Mouse (Mus musculus): ENCODE measurements around the gene Cmtm3. TPM values are rescaled to one million over a fixed set of nuclear protein-coding genes. Genes with fewer than 3 reads are reported as not detected.

Cmtm3 gene
- polyA plus RNA-seq, 1 experiment from 2014 or later = 32.3 TPM

DNA sequence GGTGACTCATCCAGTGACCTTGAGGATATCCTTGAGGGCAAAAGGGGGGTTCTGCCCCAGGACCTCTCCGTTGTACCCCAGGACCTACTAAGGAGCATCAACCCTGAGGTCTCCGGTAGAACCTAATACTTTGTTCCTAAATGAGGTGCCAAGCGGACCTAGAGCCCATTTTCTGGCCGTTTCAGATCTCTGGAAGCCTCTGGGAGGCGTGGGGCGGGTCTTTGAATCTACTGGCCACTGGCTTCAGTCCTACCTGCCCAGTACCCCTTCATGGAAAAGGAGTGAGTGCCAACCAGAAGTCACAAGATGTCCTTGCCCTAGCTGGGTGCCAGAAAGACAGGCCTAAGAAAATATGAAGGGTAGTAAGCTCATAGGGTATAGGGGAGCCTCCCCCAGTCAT, 2.5 kb downstream of the Cmtm3 start:
- DNase-seq (ENCODE audit: low spot score) = no peak

- DNase-seq (ENCODE audit: low spot score) = no peak
Measured at GRCm38 (mm10) chr8:104342426-104342825, 3.2 kb downstream of the Cmtm3 start.

GRCm38 (mm10) chr8:104343957-104344356, 4.7 kb downstream of the Cmtm3 start:
- DNase-seq (ENCODE audit: low spot score) = peak; percentile 82

GRCm38 (mm10) chr8:104344622-104345021, 5.4 kb downstream of the Cmtm3 start:
- DNase-seq (ENCODE audit: low spot score) = no peak

GRCm38 (mm10) chr8:104346706-104347105, 7.5 kb downstream of the Cmtm3 start:
- no peak for DNase-seq (ENCODE audit: low spot score)

DNA sequence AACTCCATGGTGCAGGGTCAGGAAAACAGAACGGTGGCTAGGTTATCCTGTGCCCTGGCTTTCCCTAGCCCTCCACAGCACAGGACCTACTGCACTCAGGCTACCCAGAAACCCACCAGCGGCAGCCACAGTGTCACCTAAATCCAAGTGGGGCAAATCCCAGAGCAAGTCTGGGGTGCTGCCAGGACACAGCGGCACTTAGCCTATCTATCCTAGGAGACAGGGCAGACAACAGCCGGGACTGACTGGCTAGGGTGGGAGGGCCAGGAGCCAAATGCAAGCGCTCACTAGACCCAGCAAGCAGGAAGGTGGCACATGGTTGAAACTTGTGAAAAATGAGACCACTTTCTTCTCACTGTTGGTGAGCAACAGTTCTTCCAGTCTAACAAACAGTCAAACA, 9.8 kb downstream of the Cmtm3 start:
- no peak for DNase-seq (ENCODE audit: low spot score)

GRCm38 (mm10) chr8:104350047-104350446, 10.8 kb downstream of the Cmtm3 start:
- no peak for DNase-seq (ENCODE audit: low spot score)

GRCm38 (mm10) chr8:104353186-104353585, 14.0 kb downstream of the Cmtm3 start:
- DNase-seq (ENCODE audit: low spot score) = no peak

DNA sequence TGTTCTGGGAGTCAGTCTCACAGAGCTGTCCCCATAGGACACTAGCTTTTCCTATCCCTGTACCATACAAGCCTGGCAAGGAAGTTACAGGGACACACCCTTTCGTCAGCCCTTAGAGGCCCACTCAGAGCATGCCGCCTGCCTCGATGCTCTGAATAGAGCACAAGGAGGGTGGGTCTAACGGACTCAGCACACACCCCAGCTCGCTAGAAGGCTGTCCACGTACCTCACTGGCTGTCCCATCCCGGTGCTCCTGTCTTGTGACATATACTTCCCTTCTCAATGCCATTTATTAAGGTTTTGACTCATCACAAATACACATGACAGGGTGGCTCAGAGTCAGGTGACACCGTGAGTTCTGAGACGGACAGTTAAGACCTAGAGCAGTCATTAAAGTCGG, 15.3 kb downstream of the Cmtm3 start:
- no peak for DNase-seq (ENCODE audit: low spot score)

GRCm38 (mm10) chr8:104358637-104359036, 19.4 kb downstream of the Cmtm3 start:
- DNase-seq (ENCODE audit: low spot score) = no peak

- DNase-seq (ENCODE audit: low spot score) = no peak
Measured at GRCm38 (mm10) chr8:104359778-104360456, 20.7 kb downstream of the Cmtm3 start.

DNA sequence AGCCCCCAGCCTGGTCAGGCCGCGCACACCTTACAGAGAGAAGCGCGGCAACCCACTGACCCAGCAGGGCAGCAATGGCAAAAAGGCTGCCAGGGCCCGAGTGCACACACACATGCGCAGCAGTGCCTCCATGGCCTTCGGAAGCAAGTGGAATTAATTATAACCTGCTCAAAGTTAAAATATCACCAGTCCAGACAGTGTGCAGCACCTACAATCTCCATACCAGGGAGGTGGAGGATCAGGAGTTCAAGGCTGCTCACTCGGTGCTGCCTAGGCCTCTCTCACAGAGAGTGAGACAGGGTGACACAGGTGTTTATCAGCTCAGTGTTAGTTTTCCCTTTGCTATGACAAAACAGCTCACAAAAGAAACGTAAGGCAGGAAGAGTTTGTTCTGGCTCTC, 26.5 kb downstream of the Cmtm3 start:
- no peak for DNase-seq (ENCODE audit: low spot score)

DNA sequence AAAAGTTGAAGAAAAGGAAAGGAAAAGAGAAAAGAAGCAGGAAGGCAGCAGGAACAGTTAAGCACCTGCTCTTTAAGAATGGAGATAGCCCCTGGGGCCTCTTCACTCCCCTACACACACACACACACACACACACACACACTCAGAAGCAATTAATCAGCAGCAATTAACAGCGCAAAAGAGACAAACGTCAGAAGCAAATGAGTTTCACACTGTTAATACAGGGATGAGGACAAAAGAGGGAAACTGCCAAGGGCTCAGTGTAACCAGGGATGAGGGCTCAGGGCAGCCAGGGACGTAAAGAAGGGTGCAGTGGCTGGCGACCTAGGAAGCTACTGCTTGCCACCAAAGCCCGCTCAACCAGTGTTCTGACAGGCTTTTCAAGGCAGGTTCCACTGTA, 28.2 kb downstream of the Cmtm3 start:
- DNase-seq (ENCODE audit: low spot score) = no peak

DNA sequence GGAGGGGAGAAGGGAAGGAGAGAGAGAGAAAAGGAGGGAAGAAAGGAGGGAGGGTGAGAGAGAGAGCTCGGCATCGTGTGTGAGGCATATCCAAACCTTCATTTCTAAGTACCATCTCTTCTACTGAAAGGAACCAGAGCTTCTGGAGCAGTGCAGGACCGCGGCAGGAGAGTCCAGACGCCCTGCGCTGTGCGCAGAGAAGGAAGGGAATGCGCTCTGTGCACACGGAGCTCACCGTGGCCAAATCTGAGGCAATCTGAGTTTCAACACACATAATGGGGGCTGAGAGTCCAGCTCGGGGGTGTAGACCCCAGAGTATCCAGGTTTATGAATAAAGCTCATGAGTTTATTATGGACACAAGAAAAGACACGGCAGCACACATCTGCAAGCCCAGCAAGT, 30.4 kb downstream of the Cmtm3 start:
- DNase-seq (ENCODE audit: low spot score) = no peak

DNA sequence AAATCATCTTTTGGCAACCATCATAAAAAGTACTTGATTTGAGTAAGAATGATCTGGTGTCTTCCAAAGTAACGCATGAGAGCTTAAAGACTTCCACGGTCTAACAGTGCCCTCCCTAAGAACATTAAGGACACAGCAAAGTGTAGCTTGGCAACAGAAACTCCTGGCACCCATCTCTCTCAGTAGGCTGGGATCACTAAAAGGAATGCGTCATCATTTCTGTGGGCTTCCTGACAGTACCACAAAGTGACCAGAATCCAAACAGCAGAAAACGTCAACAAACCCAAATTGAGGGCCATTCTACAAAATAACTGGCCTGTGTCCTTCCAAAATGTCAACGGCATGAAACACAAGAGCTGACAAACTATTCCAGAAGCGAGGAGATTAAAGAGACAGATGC, 30.9 kb downstream of the Cmtm3 start:
- DNase-seq (ENCODE audit: low spot score) = no peak

DNA sequence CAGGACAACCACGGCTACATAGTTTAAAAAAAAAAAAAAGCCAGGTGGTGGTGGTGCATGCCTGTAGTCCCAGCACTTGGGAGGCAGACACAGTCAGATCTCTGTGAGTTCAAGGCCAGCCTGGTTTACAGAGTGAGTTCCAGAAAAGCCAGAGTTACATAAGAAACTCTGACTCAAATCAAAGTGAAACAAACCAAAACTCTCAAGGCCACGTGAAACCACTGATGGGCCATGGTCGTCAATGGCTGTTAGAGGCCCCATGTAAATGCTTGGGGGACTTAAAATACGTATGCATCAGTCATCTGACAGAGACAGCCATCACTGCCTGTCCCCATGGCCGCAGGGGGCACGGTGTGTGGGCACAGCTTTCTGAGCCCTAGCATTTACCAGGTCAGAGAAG, 31.9 kb downstream of the Cmtm3 start:
- DNase-seq (ENCODE audit: low spot score) = no peak

DNA sequence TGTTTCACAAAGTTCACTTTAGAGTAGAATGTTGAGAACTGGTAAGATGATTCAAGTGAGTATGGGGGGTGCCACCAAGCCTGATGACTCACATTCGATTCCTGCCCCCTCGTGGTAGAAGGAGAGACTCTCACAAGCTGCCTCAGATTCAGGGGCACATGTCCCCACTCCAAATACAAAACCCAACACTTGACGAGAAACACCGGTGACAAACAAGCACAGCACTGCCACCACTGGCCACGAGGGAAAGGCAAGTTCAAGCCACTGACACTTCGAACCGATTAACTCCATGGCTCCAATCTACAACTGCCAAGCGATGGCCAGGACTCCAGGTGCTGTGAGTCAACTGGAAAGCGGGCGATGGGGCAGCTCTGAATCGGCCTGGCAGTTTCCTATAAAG, 34.6 kb downstream of the Cmtm3 start:
- DNase-seq (ENCODE audit: low spot score) = no peak

- DNase-seq (ENCODE audit: low spot score) = no peak
Measured at GRCm38 (mm10) chr8:104374269-104374668, 35.1 kb downstream of the Cmtm3 start.

DNA sequence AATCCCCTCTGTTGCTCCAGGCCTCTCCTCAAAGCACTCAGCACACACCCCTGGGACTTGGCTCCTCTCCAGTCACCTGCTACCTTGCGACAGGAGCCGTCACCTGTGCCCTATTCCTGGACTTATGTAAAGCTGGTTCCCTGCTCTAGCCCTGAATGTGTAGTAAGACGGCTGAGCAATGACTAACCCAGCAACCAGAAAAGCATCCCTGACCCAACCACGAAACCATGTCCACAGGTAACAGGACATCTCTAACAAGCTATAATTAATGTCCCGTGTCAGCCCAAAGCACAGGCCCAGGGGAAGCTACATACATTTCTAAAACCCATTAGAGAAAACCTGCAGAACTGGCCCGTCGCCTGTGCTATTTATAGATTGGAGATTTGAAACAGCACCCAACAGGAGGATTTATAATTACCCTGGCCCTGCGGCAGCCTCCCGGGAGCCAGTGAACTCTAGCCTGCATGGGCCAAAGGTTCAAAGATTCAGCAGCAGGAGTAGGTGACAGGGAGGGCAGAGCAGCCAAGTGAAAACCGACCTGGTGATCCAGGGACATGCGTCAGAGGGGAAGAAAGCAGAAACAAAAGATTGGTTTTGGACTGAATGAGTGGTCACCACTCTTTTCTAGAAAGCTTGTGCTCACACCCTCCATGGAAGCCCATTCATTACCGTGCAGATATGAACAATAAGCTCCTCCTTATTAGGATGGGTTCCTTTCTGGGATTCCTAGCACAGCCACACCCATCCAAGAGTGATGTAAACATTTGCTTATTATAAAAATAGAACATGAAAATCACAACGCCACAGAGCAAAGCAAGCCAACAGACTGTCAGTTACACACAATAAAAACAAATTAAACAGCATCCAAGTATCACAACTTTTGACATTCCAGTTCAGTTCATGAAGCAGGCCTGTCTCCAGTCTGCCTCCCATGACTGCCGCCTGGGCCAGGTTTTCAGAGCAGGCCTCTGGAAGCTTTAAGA, 35.9 kb downstream of the Cmtm3 start:
- no peak for DNase-seq (ENCODE audit: low spot score)

DNA sequence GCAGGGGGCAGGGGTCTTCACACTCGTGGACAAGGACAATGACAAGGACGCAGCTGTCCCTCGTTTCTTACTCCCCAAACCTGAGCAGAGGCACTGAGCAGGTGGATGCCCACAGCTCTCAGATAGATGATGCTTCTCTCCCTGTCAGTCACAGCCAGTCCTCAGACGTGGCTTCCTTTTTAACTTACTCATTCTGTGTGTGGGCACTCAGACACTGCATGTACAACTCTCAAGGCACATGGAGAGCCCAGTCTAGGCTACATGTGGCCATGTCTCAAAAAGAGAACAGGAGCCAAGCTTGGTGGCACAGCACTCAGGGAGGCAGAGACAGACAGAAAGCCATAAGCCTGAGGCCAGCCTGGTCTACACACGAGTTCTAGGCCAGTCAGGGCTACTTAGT, 36.7 kb downstream of the Cmtm3 start:
- DNase-seq (ENCODE audit: low spot score) = no peak

GRCm38 (mm10) chr8:104376669-104377068, 37.5 kb downstream of the Cmtm3 start:
- no peak for DNase-seq (ENCODE audit: low spot score)

- DNase-seq (ENCODE audit: low spot score) = no peak
Measured at GRCm38 (mm10) chr8:104379301-104379836, 40.2 kb downstream of the Cmtm3 start.

All from thymus, postnatal 0 days (tissue).